Mouse (Mus musculus) neural tube, embryonic 15.5 days (tissue): ENCODE results near the gene Snd1. TPM values are rescaled to one million over a fixed set of nuclear protein-coding genes. Genes with fewer than 3 reads are reported as not detected.

Experiments used
- ATAC-seq: fragments of 200-750 bp; cut with Nextera tagmentation; 2 replicates; pipeline ENCODE4 v1.8.0; 2017; ENCODE audit warnings: mild to moderate bottlenecking, moderate TSS enrichment, moderate library complexity; ENCODE audit not compliant: low FRiP score
- H3K27ac ChIP-seq: fragments of 300-500 bp; sonication (generic); replicated peaks from 2 replicates; pipeline ENCODE4 v1.5.1; 2015; ENCODE audit warnings: mild to moderate bottlenecking, inconsistent platforms
- H3K27me3 ChIP-seq: fragments of 300-500 bp; sonication (generic); replicated peaks from 2 replicates; pipeline ENCODE4 v1.6.1; 2015; ENCODE audit warnings: inconsistent platforms
- H3K36me3 ChIP-seq: fragments of 300-500 bp; sonication (generic); 2 replicates; pipeline ENCODE4 v1.6.1; 2015; ENCODE audit warnings: inconsistent platforms
- H3K4me1 ChIP-seq: fragments of 300-500 bp; sonication (generic); 2 replicates; pipeline ENCODE4 v1.6.1; 2015; ENCODE audit warnings: inconsistent platforms
- H3K4me2 ChIP-seq: fragments of 300-500 bp; sonication (generic); 2 replicates; pipeline ENCODE4 v1.6.1; 2015; ENCODE audit warnings: inconsistent platforms, mild to moderate bottlenecking, moderate library complexity
- H3K4me3 ChIP-seq: fragments of 300-500 bp; sonication (generic); replicated peaks from 2 replicates; pipeline ENCODE4 v1.5.1; 2015; ENCODE audit warnings: mild to moderate bottlenecking, inconsistent platforms
- H3K9ac ChIP-seq: fragments of 300-500 bp; sonication (generic); replicated peaks from 2 replicates; pipeline ENCODE4 v1.6.1; 2015; ENCODE audit warnings: mild to moderate bottlenecking, inconsistent platforms
- H3K9me3 ChIP-seq: fragments of 300-500 bp; sonication (generic); replicated peaks from 2 replicates; pipeline ENCODE4 v1.6.1; 2016; ENCODE audit warnings: inconsistent platforms
- WGBS: fragments of 180-500 bp; shearing (Covaris S2); methylation state at CpG from one replicate; pipeline ENCODE4 v1.1.7; 2015; ENCODE audit warnings: mixed read lengths; 5-methylcytosine and 5-hydroxymethylcytosine counted together
- polyA plus RNA-seq: library from polyadenylated mRNA; unstranded; fragments of >200 nt; fragmentation: Nextera tagmentation; extraction: Ambion mirVana; gene quantifications from 2 replicates; pipeline ENCODE4 v1.2.1, GENCODE M21; 2015

Snd1 gene
- polyA plus RNA-seq, 1 experiment from 2014 or later: 71.1 TPM

DNA sequence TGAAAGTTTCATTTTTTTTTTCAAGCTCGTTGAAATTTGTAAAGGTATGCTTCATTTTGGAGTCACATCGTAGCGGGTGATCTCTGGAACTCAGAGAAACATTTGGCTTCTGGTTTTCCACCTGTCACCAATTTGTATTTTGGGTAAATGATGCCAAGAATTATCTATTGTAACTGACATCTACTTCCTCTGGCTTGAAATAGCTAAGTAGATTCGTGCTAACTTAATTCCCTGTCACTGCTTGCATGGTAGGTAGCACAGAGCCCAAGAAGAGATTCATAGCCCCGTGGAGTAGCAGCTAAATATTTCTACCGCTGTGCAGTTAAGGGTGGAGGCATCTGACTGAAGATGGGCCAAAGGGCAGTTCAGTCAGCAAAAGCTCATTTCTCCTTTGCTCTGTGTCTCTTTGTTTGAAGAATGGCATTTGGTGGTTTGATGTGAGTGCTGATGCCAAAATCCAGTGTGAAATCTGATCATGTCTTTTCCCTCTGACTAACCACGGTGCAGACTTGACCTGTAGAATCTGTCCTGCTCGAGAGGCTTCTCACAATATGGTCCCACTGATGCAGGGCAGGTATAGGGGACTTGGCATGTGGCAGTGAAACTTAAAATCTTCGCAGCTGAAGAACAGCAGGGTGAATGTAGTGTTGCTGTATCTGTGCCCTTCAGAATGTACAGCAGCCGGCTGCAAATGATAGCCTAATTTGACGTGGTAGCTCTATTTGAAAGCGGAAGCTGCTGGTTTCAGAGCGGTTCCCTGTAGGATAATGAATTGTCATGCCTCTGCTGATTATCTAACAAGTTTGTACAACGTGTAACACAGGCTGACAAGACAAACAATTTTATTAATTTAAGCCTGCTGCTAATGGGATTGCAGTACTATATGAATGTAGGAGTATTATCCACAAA is 101.7 kb downstream of the Snd1 start:
- H3K4me1 ChIP-seq: peaks cover 29% of the 10 kb centered on the region
- H3K4me2 ChIP-seq: no peak overlapping the region
- H3K36me3 ChIP-seq: no peaks in the 10 kb centered on the region
- no peaks in the 10 kb centered on the region for H3K9me3 ChIP-seq
- no peaks in the 10 kb centered on the region for H3K27me3 ChIP-seq
- peak overlapping the region; percentile 24; the same call in 1 of the 2 replicates for H3K27ac ChIP-seq
- H3K9ac ChIP-seq: no peak overlapping the region
- ATAC-seq: no peak
- no peak overlapping the region for H3K4me3 ChIP-seq
- 51% methylated on average over 14 of the region's 14 CpGs for WGBS

DNA sequence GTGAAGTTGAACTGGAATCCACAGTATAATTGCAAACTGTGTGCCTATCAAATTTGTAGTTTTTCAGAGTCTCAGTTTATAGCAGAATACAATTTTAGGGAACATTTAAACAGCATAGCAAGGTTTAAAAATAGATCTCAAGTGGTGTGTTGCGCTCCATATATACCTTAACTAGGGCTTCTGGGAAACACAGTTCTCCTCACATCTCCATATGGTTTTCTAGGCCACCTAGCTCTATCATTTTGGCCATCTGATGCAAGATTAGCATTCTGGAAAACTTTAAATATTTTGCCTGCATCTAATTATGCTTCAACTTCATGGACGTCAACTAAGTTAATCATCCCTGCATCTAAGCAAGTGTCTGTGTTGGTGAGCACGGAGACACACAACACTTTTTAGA is 107.9 kb downstream of the Snd1 start:
- H3K9me3 ChIP-seq: no peaks in the 10 kb centered on the region
- no peaks in the 10 kb centered on the region for H3K36me3 ChIP-seq
- WGBS: 96% methylated on average over 3 of the region's 3 CpGs
- ATAC-seq: no peak
- no peak overlapping the region for H3K4me3 ChIP-seq
- no peak overlapping the region for H3K27ac ChIP-seq
- H3K4me2 ChIP-seq: no peak overlapping the region
- no peaks in the 10 kb centered on the region for H3K27me3 ChIP-seq
- no peak overlapping the region for H3K9ac ChIP-seq
- H3K4me1 ChIP-seq: 0 out of 2 replicates have a peak, but pooled peaks cover 3% of the 10 kb centered on the region

DNA sequence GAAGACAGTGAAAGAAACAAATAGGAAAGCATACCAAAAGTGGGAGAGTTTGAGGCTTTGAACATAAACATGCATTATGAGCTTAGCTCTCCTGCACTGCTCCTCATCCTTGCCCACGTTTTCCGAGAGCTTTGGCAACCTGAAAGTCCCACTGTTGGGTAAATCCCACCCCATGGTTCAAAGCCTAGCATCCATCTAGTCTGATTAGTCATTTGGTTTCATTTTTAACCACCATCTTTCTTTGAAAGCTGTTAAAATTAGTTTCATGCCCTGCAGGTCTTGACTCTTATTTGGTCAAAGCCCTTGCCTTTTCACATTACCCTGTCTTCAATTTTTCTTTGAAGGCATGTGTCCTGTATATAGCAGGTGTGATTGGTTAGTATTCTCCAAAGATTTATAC is 108.5 kb downstream of the Snd1 start:
- H3K4me3 ChIP-seq: no peak overlapping the region
- no peak overlapping the region for H3K27ac ChIP-seq
- peaks cover 6% of the 10 kb centered on the region; the same call in 1 of the 2 replicates for H3K4me1 ChIP-seq
- no peaks in the 10 kb centered on the region for H3K27me3 ChIP-seq
- H3K4me2 ChIP-seq: no peak overlapping the region
- 95% methylated on average over 2 of the region's 2 CpGs for WGBS
- H3K9ac ChIP-seq: no peak overlapping the region
- H3K36me3 ChIP-seq: no peaks in the 10 kb centered on the region
- ATAC-seq: no peak
- no peaks in the 10 kb centered on the region for H3K9me3 ChIP-seq

DNA sequence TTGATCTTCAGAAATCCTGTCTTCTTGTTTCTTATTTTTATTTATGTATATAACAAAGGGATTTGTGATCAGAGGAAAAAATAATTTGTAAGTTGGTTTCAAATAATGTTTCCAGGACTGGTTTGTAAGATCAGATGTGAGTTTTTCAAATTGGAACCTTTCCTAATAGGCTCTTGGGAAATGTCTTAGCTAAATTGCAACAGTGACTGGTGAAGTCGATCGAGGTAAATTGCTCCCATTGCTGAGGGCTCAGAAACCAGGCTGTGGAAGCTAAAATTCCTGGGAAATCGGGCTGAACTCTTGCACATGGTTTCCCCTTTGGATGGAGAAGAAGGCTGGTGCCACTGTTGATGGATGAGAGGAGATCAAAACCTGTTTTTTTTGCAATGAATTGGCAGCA is 111.9 kb downstream of the Snd1 start:
- Histone ChIP-seq H3K9me3 (no peaks in the 10 kb centered on the region), H3K4me3 (no peak overlapping the region), H3K27me3 (no peaks in the 10 kb centered on the region), H3K9ac (no peak overlapping the region), H3K4me1 (peaks cover 8% of the 10 kb centered on the region; the same call in 1 of the 2 replicates), H3K27ac (no peak overlapping the region), H3K36me3 (no peaks in the 10 kb centered on the region), H3K4me2 (no peak overlapping the region)
- WGBS: 48% methylated on average over 3 of the region's 3 CpGs
- no peak for ATAC-seq

DNA sequence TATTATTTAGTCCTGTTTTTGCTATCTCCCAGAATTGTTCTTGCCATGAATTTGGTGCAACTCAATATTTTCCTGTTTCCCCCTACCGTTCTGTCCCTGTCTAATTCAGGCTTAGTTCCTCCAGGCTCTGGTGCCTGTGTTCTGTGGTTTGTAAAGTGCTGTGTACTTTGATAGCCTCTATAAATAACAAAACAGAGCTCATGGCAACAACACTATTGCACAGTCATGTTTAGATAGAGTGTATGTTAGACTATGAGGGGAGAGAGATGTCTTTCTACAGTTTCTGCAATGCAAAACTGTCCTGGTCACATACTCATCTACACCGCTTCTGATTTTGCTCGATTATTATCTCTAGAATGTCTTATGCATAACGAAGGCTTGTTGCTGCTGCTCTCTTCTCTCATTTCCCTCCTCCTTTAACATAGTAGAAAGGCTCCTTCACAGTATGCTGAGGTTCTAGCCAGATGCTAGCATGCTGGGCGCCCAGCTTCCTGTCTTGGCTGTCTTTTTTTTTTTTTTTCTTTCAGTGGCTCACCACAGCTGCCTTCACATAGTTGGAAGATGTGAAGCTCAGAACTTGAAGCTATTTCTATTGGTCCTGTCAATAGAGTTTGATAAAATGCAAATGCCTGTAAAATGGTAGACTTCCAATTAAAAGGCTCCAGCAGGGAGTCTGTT is 113.7 kb downstream of the Snd1 start:
- H3K36me3 ChIP-seq: no peaks in the 10 kb centered on the region
- H3K4me3 ChIP-seq: no peak overlapping the region
- no peaks in the 10 kb centered on the region for H3K27me3 ChIP-seq
- ATAC-seq: no peak
- H3K9me3 ChIP-seq: no peaks in the 10 kb centered on the region
- WGBS: 80% methylated on average over 5 of the region's 5 CpGs
- no peak overlapping the region for H3K4me2 ChIP-seq
- H3K4me1 ChIP-seq: peaks cover 15% of the 10 kb centered on the region
- H3K9ac ChIP-seq: no peak overlapping the region
- H3K27ac ChIP-seq: 0 out of 2 replicates have a peak overlapping the region, but pooled peaks have one; percentile 30

DNA sequence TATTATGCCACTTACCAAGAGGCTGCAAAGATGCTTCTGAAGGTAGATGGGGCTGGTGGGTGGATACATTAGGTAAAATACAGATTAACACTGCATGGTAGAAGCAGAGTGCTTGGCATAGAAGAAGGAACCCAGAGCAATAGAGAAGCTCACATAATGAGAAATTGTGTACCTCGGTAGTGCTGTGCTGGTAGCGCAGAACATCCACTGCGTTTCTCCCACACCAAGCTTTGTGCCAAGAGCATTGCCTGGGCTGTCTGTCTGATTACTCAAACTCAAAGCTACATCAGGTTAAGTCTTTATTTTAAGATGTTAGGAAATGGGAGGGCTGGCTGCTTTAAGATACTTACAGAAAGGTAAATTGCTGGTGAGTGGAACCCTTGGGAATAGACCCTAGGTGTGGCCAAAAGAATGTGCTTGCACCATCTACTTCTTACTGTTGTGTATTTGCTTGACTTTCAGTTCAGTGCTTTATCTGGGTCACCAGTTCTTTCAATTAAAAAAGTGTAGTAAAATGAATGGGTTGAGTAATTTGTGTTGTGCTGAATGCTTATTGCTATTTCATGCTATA is 117.5 kb downstream of the Snd1 start:
- H3K9me3 ChIP-seq: no peaks in the 10 kb centered on the region
- H3K9ac ChIP-seq: no peak overlapping the region
- H3K27me3 ChIP-seq: no peaks in the 10 kb centered on the region
- H3K4me2 ChIP-seq: no peak overlapping the region
- no peak for ATAC-seq
- 89% methylated on average over 3 of the region's 3 CpGs for WGBS
- no peak overlapping the region; the same call in 1 of the 2 replicates for H3K27ac ChIP-seq
- H3K4me3 ChIP-seq: no peak overlapping the region
- peaks cover 15% of the 10 kb centered on the region for H3K4me1 ChIP-seq
- no peaks in the 10 kb centered on the region for H3K36me3 ChIP-seq

DNA sequence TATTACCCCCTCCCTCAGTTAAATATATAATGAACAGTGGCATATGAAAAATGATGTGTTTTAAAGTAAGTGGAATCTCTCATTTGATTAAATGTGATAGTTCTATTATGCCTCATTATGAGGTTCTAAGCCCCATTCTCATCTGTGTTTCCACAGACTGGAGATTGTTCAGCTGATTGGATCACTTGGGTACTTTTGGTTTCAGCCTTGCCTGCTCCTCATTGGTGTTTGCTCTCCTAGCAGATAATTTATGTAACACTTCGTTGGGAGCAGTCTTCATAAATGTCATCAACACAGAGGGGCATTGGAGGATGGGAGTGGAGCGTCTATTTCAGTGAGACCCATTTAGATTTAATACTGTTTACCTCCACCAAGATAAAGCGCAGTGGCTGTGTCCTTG is 118.8 kb downstream of the Snd1 start:
- Histone ChIP-seq H3K36me3 (no peaks in the 10 kb centered on the region), H3K4me2 (no peak overlapping the region), H3K9me3 (no peaks in the 10 kb centered on the region), H3K27me3 (no peaks in the 10 kb centered on the region), H3K4me1 (peaks cover 8% of the 10 kb centered on the region; the same call in 1 of the 2 replicates), H3K27ac (no peak overlapping the region), H3K4me3 (no peak overlapping the region), H3K9ac (no peak overlapping the region)
- ATAC-seq: no peak
- 74% methylated on average over 3 of the region's 3 CpGs for WGBS

DNA sequence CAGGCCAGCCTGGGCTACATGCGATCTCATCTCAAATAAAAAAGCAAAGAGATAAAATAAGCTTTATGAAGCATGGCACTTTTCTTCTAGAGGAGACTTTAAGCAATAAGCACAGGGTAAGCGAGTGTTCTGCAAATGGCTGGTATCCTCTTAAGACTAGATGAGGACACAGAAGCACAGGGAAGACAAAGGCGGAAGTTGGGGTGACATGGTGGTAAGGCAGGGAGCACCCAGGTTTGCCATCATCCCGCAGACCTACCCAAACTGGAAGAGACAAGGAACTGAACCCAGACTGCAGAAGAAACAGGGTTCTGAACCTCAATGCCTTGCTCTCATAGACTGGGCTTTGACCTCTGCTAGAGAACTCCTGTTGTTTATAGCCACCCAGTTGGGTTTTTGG is 119.8 kb downstream of the Snd1 start:
- no peak overlapping the region for H3K4me3 ChIP-seq
- no peak overlapping the region for H3K27ac ChIP-seq
- WGBS: 91% methylated on average over 4 of the region's 4 CpGs
- H3K27me3 ChIP-seq: no peaks in the 10 kb centered on the region
- H3K9ac ChIP-seq: no peak overlapping the region
- peaks cover 6% of the 10 kb centered on the region; the same call in 1 of the 2 replicates for H3K4me1 ChIP-seq
- H3K4me2 ChIP-seq: no peak overlapping the region
- H3K9me3 ChIP-seq: no peaks in the 10 kb centered on the region
- no peaks in the 10 kb centered on the region for H3K36me3 ChIP-seq
- no peak for ATAC-seq

DNA sequence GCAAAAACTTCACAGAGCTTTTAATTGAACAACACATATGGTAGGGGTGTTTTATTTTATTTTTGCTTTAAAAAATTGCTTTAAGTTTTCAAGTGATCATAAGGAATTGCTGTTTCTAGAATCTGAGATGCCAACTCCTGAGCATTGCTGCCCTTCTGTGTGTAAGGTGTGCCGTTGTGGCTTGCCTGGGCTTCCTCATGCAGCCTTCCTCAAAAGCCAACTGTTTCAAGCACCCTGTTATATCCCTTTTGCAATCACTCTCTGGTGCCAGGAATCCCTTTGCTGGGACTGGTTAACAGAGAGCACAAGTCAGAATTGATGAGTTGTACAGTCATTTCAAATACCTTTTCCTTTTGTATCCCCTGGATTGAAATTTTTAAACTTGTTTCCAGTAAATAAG is 120.3 kb downstream of the Snd1 start:
- Histone ChIP-seq H3K36me3 (no peaks in the 10 kb centered on the region), H3K9ac (no peak overlapping the region), H3K27ac (no peak overlapping the region), H3K4me3 (no peak overlapping the region), H3K4me2 (no peak overlapping the region), H3K27me3 (no peaks in the 10 kb centered on the region), H3K4me1 (peaks cover 6% of the 10 kb centered on the region; the same call in 1 of the 2 replicates), H3K9me3 (no peaks in the 10 kb centered on the region)
- 75% methylated on average over 1 of the region's 1 CpGs for WGBS
- ATAC-seq: no peak

DNA sequence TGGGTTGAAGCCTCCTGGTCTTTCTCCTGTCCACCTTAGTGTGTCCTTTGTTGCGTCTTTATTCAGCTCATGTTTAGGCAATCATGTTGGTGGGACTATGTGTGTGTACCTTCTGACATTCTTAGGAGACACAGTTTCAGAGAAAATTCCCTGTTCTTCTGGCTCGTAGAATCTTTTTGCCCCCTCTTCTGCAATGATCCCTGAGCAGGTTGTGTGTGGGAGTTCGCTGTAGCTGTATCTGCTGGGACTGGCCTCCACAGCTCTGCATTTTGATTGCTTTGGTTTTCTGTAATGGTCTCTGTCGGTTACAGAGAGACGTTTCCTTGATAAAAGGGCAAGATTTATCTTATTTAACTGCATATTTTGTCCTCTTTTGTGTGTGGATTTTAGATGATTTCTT is 122.3 kb downstream of the Snd1 start:
- H3K4me2 ChIP-seq: no peak overlapping the region
- no peak overlapping the region for H3K27ac ChIP-seq
- H3K4me3 ChIP-seq: no peak overlapping the region
- no peaks in the 10 kb centered on the region for H3K27me3 ChIP-seq
- H3K4me1 ChIP-seq: peaks cover 2% of the 10 kb centered on the region; the same call in 1 of the 2 replicates
- 87% methylated on average over 5 of the region's 5 CpGs for WGBS
- ATAC-seq: no peak
- no peaks in the 10 kb centered on the region for H3K9me3 ChIP-seq
- no peak overlapping the region for H3K9ac ChIP-seq
- no peaks in the 10 kb centered on the region for H3K36me3 ChIP-seq

DNA sequence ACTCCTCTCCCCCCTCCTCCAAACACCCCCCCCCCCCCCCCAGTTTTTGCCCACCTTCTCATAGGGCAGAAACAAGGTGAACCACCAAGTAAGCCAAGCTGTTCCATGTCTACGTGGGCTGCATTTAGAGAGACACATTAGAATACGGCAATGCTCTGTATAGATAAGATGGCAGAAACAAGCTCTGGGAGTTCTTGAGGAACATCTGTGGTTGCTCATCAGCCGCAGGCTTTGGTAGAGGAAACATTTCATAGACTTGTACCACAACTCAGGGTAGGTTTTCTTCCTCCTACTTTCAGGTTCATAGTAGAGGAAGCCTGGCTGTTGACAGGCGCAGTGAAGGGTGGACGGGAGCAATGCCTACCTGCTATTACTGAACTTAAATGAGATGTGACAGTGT is 124.2 kb downstream of the Snd1 start:
- no peak for ATAC-seq
- Histone ChIP-seq H3K4me1 (peaks cover 7% of the 10 kb centered on the region; the same call in 1 of the 2 replicates), H3K4me2 (no peak overlapping the region), H3K9ac (no peak overlapping the region), H3K4me3 (no peak overlapping the region), H3K36me3 (no peaks in the 10 kb centered on the region), H3K27ac (no peak overlapping the region), H3K27me3 (no peaks in the 10 kb centered on the region), H3K9me3 (no peaks in the 10 kb centered on the region)
- 90% methylated on average over 5 of the region's 5 CpGs for WGBS
